Mouse (Mus musculus) ZHBTc4 (cell line): ENCODE results near the gene Zfp941.

Source experiments
- DNase-seq: peaks from one replicate; pipeline ENCODE4 v3.0.0-alpha.2; 2011; ENCODE audit warnings: low read depth, low spot score

Zfp941 gene

DNA sequence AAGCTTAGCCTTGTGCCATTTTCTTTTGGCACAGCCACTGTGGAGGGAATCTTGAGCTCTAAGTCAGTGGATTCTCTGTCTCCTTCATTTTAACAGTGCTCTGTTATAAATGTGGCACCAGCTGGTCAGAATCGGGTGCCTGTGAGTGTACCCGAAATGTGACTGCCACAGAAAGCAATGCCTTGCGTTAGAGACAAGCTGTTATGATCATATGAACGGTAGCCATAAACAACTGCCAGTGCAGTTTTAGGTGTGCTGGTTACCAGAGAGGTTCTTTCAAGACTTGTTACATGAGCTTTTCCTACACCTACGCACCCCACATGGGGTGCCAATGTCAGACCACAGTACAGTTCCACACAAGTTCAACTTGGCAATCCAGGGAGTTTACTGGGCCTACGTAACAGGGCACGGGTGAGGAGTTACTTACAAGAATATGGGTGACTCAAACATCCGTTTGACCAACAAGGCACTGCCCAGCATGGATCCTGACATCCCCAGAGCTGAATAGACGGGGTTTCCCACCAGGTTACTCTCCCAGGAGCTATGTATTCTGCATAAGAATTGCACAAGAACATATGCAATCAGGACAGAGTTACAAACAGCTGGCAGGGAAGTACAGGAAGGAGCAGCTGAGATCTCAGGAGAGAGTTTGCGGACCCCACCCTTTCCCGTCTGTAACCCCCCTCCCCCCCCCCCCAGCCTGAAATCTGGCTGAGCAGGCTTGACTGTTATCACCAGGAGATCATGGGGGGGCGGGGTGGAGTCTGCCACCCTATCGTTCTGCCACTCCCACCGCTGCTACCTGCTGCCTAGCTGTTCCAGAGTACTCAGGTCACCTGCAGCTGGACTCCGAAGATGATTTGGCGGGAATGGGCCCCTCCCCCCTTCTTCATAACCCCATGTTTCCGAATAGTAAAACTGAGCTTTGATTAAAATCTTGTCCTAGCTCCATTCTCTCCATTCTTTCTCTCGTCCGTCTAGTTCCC lies 19.1 kb upstream of the Zfp941 start:
- DNase-seq: peak; percentile 80

DNA sequence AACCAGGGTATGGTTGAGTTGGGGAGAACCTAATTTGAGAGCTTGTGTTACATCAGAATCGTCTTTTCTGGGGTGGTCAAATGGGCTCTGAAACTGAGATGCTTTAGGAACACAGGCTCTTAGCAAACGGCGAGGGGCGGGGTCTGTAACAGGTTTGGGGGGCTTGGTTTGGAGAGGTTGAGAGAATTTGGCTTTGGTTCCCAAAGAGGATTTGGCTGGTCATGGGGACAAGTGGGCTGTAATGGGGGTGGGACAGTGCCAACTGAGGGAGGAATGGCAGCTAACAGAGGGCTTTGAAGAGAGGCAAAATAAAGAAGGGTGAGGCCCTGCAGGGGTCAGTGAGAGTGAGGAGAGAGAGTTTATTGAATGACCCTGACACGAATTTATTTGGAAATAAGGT lies 17.6 kb upstream of the Zfp941 start:
- no peak for DNase-seq

DNA sequence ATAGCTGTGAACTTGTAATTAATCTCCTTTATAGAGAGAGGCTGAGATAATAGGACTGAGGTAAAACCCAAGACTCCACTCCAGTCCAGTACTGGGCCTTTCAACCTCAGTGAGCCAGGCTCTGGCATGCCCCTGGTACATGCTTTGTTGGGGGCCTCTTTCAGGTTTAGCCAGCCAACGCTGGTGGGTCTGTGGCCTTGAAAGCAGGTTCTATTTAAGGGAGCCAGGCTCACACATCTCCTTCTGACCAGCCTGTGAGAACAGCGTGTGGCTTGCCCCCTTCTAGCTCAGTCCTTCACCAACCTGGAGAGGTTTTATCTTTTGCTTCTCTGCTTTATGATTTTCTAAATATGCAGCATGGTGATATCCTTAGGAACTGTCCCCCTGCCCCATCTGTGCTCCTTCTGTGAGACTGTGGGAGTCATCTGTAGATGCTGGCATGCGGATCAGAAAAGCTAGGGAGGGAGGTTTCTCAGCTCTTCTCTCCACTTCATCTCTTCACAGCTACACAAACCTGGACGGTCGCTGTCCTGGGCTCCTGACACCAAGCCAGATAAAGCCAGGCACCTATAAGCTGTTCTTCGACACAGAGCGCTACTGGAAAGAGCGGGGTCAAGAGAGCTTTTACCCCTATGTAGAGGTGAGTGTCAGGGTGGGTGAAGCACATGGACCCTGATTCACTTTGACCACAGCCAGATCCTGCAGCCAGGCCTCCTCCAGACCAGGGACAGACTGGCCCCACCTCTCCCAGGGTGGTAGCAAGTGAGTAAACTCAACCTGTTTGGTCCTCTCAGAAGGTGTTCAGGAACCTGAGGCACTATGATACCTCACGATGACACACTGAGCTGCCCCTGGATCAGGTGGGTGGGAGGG lies 14.5 kb upstream of the Zfp941 start:
- DNase-seq: no peak

DNA sequence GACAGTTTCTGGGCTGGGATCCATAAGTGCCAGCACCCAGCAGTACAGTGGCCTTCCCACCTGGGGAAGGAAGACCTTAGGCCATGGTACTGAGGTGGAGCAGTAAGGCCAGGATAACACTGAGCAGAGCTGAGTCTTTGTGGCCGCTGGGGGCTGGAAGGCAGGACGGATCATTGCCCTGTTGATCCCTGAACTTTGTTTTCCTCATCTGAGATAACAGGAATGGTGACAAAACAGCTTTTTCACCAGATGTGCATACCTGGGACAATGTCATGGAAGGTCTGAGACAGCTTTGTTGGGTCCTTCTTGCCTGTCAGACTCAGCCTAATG lies 13.7 kb upstream of the Zfp941 start:
- DNase-seq: no peak

DNA sequence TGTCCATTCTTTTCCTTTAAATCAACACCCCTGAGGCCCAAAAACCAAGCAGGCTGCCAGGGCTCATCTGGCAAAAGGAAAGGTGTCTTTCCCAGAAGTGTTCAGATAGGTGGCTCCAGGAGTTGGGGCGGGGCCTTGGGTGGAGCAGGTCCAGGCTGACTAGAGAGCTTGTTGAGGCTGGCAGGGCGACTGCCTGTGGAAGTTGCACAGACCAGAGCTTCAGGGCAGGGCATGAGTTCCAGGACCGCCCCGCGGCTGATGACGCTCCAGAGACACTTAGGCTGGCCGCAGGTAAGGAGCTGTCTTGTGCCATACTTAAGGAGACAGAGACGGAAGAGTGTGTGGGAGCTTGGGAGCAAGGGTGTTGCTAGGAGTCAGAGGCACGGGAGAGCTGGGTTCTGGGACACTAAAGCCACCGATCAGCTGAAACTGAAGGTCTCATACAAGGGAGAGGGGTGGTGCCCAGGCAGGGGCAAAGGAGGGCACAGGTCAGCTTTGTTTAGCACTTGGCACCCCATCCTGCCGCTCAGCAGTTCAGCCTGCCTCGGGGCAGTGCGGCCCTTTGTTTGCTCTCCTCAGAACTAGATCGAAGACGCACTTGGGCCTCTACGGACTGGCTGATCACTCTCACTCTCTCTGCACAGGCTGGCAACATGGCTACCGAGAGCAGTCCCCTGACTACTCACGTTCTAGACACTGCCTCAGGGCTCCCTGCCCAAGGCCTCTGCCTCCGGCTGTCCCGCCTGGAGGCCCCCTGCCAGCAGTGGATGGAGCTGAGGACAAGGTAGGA lies 13.2 kb upstream of the Zfp941 start, which contains the start of gene Urah:
Urah (plus strand) TSS at position 51 of the 790 bp plus-strand sequence.
- DNase-seq: peak; percentile 75

DNA sequence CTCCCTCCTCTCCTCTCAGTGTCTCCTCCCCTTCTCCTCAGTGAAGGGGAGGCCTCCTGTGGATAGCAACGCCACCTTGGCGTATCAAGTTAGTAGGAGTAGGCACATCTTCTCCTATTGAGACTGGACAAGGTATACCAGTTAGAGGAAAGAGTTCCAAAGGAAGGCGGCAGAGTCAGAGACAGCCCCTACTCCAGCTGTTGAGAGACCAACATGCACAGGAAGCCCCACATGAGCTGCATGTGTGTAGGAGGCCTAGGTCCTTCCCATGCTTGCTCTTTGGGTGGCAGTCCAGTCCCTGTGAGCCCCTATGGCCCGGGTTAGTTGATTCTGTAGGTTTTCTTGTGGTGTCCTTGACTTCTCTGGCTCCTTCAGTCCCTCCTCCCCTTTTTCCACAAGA lies 11.4 kb upstream of the Zfp941 start:
- DNase-seq: no peak

DNA sequence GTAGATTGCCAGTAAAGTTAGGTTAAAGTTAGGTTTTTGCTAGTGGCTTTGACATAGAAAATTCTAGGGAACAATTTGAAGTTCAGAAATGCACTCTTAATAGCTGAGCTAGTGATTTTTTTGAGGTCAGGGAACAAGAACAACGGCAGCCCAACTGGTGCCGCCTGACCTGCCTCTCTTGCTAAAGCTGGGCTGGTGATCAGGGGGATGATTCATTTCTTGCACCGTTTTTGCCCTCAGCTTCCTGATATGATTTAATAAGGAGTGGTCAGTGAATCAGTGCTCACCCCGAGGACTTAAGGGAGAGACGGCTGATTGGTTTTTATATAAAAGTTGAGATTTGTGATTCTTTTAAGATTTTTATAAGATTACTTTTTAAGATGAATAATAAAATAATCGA lies 9.5 kb upstream of the Zfp941 start:
- DNase-seq: no peak

DNA sequence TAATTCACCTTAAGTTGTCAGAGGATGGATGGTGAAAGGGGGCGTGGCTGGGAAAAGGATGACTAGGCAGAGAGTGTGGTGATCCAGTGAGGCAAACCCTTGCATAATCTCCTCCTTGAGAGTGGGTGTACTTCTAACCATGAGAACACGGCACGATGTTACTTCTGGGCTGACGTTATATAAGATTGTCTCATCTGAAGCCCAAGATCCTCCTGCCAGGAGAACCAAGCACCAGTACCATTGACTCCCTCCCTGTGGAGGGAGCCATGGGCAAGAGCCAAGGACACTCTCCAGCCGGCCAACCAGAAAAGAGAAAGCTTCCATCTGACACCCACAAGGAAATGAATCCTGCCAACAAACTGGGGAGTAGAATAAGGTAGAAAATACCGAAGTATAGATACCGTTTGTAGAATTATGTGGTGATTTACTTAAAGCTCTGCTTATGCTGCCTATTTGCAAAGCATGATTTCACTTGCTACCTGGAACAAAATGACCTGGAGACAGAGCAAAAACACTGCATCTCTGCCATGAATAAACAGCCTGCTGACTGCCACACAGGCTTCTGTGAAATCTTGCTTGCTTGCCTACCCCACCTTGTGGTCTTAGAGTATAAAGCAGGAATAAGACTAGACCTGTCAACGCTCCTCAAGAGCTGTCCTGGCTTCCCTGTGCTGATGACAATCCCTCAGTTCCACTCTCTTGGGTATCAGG lies 6.3 kb upstream of the Zfp941 start:
- DNase-seq: peak; percentile 75

DNA sequence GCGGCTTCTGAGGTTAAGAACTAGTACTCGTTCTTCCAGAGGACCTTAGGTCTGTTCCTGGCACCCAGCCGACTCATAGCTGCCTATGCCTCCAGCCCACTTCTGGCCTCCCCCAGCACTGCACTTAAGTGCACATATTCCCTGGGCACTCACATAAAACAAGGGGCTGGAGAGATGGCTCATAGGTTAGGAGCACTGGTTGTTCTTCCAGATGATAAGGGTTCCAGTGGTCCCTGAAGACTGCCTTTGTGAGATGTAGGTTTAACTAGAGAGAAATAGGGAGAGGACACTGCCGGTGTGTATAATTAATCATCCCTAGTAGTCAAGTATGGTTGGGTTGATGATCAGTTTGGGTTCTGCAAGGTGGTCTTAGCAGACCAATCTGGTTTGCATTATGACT lies 753 bp upstream of the Zfp941 start:
- no peak for DNase-seq

DNA sequence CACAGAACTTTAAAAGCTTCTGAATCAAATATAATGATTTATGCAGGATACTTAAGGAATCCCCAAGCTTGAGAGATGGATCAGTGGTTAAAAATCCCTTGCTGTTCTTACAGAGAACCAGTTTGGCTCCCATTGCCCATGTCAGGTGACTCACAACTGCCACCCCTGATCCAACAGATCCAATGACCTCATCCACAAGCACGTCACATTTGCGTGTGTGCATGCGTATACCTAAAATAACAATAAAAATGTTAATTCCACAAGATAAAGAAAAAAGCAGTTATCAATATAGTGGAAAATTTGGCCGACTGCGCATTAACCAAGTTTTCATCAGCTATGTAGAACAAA lies 699 bp downstream of the Zfp941 start:
- DNase-seq: no peak

DNA sequence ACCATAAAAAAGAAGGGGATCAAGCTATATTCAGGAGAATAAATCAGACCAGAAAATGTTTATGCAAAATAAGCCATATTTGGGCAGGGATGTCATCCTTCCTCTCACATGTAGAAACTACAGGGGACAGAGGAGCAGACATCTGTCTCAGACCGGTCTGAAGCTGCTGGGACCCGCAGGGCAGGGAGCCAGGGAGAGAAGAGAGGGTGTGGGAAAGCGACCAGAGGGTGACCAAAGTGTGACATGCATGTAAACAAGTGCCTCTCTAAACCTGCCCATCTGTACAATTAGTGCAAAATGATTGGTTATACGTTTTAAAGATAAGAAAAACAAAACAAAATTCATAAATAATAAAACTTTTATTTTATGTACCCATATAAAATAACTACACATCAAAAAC lies 1.8 kb downstream of the Zfp941 start:
- no peak for DNase-seq

DNA sequence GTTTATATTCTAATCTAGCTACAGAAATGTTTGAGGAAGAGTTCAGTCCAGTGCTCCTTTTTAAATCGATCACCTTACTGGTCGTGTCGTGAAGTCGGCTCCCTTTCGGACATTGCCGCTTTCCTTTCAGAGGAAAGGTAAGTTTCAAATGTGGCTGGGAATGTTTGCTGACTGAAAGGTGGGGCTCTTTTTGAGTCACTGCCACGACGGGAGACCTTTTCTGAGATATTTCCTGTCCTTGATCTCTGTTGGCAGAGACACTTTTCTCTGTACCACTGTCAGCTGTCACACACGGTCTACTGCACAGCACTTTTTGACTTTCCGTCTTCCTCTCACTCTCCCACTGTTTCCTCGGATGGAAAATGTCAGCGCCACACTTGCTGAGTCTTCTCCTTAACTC lies 9.1 kb downstream of the Zfp941 start:
- no peak for DNase-seq

DNA sequence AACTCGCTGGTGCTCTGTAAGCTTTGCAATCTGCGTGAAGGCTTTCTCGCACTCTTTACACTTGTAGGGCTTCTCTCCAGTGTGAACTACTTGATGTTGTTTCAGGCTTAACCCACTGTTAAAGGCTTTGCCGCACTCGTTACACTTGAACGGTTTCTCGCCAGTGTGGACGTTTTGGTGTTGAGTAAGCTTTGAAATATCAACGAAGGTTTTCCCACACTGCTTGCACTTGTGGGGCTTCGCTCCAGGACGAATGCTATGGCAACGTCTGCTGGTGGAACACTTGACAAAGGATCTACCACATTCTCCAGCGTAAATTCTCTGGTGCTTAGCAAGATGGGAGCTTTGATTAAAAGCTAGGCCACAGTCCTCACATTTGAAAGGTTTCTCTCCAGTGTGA lies 10.3 kb downstream of the Zfp941 start:
- no peak for DNase-seq

DNA sequence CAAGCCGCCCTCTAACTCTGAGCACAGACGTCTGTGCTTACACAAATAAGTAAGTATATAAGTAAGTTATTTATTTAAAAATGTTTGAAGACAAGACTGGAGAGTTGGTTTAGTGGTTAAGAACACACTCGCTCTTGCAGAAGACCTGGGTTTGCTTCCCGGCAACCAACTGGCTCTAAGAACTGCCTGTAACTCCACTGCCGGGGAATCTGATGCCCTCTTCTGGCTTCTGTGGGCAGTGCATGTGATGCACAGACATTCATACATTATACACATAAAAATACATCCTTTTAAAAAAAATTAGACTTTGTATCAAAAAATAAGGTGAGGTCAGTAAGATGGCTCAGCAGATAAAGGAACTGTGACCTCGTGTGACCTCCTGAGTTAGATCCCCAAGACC lies 11.5 kb downstream of the Zfp941 start:
- DNase-seq: peak; percentile 72

DNA sequence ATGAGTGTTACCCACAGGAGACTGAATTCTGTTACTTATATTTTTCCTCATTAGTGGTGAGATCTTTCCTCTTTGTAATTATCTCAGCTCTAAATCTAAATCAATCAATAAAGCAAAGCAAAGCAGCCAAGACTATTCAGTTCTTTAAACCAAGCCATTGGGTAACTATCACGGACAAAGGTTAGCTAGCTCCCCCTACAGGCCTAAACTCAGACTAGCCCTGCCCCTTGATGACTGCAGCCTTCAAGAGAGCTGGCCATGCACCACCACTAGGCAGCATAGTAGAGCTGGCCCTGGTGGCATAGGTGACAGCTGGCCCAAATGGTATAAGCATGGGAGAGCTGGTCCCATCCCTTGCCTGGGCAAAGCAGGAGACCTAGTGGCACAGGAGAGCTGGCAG lies 16.3 kb downstream of the Zfp941 start:
- peak; percentile 79 for DNase-seq

DNA sequence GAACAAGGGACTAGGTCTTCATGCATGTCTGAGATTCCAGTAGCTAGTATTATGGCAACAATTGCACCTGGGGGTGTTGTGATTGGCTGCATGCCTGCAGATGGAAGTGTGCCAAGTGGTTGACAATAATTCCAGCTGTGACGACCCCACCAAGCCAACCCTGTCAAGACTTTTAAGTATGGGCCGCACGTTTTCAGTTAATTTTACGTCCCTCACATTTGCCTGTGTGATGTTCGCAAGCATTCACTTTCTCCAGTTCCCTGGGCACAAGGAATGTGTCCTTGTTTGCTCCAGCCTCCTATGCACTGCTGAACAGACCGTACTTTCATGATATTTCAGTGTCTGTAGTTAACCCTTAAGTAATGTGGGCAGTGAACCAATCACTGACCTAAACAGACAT lies 19.3 kb downstream of the Zfp941 start:
- DNase-seq: no peak

DNA sequence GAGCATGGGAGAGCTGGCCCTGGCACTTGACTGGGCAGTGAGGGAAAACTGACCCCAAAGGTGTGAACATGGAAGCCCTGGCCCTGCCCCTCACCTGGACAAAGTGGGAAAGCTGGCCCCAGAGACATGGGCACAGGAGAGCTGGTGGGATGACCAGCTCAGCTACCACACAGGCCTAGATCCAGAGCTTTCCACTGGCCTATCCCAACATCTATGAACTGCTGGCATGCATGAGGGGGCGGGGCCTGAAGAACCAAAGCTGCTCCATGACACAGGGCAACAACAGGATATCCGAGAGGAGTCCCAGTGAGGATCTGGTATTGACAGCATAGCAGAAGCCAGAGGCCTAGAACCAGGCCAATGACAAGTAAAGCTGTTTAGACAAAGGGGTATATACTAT lies 23.8 kb downstream of the Zfp941 start:
- no peak for DNase-seq

DNA sequence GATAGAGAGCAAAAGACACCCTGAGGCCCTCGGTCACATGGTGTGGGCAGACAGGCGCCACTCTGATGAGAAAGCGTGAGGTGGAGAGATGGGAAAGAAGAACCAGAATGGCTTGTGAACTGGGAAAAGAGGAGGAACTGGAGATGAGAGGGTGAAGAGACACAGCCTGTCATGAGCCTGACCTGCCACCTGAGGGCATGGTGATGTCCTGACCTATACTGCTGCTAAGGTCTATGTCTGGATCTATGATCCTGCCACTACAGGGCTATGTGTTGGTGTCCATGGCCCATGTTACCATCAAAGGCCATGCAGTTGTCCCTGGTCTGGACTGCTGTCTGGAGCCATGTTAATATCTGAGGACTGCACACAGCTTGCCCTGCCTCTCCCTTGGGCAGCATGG lies 24.4 kb downstream of the Zfp941 start:
- DNase-seq: peak; percentile 25

DNA sequence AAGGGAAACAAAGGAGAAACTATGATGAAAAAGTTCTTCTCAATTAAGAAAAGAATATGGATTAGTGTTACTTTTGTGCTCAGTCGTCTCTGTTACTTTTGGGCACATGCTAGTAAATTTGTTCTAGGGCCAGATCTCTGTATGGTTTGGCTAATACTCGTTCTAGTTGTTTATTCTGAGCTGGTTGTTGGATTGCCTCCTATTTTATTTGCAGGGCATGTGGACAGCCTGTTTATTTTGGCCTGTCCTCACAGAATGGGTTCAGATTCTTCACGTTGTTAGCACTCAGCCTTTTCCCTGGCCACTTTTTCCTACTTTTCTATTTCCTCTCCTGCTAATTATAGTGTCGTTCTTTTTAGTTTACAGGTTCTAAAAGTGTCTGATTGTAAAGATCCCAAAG lies 28.4 kb downstream of the Zfp941 start:
- DNase-seq: no peak

DNA sequence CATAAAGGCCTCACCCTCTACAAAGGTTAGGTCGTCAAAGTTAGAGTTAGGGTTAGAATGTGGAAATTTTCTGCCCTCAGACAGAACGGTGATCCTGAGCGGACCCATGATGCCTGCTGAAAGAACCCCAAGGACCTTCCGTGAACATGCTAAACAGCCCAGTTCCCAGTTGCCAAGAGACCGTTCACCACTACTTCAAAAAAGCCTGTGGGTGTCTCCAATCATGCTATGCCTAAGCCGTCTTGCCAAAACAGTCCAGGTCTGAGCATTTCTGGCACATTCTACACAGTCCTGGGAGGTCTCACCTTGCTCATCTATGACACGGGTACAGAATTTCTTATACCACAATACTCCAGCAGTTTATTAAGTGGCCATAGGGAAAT lies 33.9 kb downstream of the Zfp941 start:
- no peak for DNase-seq

DNA sequence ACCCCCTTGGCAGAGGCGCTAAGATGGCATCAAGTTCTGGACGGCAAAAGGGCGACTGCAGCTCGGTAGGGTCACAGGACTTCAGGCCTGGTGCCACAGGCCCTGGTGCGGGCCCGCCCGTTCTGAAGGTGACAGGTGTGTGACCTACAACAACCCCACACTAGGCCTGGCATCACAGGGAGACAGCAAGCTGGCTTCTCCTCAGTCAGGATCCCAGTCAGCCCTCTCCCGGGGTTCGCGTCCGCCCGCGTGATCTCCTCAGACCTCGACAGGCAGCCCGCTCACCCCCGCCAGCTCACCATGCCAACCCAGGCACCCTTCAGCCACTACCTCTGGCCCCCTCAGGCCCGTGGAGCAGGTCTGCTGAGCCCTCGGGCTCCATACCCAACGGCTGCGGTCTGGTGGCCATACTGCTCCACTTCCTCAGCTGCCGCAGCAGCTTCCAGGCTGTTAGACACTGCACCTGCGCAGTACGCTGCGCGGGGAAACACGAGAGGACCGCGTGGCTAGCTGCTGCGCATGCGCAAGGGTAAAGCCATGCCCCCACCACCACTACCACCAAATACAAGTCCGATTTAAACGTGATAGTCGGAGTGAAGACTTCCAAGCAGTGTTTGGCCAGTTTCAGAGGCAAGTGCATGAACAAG lies 34.4 kb downstream of the Zfp941 start, which contains the start of gene Syce1:
Syce1 (minus strand) TSS at position 447 of the 647 bp plus-strand sequence.
- DNase-seq: peak; percentile 94
